Mouse (Mus musculus): ENCODE measurements at regions not wholly inside any gene's neighbourhood (a gene's known extent, or its start where the extent isn't known, plus 50 kb on each side); places are given as distances from the start of the nearest gene placed in this dataset.

DNA sequence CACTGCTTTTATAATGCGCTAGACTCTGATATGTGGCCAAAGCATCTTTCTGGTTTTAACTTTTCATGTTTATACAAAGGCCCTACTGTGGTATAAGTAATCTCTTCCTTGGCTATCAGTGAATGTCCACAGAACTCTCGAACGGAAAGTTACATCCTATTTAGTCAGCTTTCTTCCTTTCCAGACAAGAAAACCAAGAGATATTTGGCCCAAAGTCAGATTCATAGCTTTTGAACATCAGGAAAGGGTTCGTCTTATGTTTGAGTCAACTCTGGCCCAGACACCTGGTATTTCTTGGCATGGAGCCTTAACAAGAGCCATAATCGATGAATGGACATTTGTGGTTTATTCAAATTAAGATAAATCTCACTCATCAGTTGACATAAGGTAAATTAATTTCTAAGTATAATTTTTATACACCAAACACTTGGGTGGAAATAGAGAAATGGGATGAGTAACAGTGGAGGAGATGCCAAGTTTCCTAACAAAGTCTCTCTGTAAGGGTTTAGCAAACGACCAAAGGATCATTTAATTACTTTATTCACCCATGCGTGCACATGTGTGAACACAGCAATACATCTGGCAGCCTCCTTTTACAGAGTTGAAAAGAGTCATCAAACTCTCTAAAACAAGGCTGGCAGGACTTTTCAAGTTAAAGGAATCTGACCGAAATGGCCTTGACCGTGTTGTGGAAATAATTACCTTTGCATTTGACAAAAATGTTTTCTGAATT is 287.2 kb upstream of the Rbms1 start:
- ATAC-seq (replicated peaks; ENCODE audit: poor library complexity, severe bottlenecking): no peak

GRCm38 (mm10) chr2:61247956-61248355 is 285.0 kb upstream of the Rbms1 start:
- no peak for ATAC-seq (replicated peaks; ENCODE audit: poor library complexity, severe bottlenecking)

GRCm38 (mm10) chr2:61247336-61247735 is 284.3 kb upstream of the Rbms1 start:
- no peak for ATAC-seq (replicated peaks; ENCODE audit: poor library complexity, severe bottlenecking)

DNA sequence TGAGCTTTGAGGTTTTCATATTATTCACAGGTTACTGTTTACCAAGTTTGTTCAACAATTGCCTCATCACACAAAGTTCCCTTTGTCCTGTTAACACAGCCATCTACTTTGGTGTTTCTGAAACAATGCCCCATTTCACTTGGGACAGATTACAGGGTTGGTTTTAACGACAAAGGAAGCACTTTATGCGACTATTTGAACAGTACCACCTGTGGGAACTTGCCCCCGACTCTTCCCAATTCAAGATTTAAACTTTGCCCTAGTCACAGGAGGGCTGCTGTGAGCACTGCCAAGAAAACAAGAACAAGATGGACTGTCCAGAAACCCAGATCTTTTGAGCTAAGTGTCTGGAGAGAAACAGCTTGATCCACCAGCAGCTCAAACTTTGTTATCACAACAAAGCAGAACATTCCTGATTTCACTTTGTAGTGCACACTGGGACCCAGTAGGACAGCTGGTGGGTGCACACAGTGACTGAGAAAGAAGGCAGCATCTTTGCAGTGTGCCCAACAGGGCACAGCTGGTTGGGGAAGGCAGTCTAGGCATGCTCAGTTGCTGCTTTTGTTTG is 283.8 kb upstream of the Rbms1 start:
- no peak for ATAC-seq (replicated peaks; ENCODE audit: poor library complexity, severe bottlenecking)

DNA sequence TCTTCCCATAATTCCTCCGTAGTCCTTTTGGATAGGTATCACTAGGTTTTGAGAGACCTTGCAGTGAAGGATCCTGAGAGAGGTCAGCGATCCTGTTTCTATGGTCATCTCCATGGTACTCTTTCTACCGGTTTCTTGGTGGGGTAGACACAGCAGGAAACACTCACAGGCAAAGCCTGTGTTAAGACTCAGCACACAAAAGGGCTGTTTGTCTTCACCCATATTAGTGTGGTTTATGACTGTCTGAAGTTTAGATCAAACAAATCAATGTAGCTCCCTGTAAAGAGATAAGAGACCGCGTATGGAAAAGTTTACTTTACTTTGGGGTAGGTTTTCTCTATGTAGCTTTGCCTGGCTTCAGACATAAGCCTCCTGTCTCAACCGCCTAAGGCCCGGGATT is 282.5 kb upstream of the Rbms1 start:
- ATAC-seq (replicated peaks; ENCODE audit: poor library complexity, severe bottlenecking): no peak

- ATAC-seq (replicated peaks; ENCODE audit: poor library complexity, severe bottlenecking): no peak
Measured at GRCm38 (mm10) chr2:61221676-61222075, 258.7 kb upstream of the Rbms1 start.

GRCm38 (mm10) chr2:61221157-61221556 is 258.2 kb upstream of the Rbms1 start:
- ATAC-seq (replicated peaks; ENCODE audit: poor library complexity, severe bottlenecking): no peak

DNA sequence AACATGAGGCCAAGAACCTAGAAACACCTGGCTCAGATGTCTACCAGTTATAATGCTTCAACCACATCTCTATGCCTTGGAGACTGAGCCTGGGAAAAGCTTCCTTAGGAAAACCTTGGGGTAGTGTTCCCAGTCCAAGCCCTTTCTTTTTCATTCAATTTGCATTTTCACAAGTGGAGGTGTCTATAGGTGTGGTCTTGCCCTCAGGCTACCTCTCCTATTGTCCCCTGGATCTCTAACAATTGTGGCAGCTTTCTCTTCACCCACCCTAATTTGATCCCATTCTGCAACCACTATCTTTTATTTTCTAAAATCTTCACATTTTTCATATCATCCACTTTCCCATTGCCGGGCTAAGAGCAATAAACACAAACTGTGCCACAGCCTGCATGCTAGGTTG is 251.0 kb upstream of the Rbms1 start:
- no peak for ATAC-seq (replicated peaks; ENCODE audit: poor library complexity, severe bottlenecking)

DNA sequence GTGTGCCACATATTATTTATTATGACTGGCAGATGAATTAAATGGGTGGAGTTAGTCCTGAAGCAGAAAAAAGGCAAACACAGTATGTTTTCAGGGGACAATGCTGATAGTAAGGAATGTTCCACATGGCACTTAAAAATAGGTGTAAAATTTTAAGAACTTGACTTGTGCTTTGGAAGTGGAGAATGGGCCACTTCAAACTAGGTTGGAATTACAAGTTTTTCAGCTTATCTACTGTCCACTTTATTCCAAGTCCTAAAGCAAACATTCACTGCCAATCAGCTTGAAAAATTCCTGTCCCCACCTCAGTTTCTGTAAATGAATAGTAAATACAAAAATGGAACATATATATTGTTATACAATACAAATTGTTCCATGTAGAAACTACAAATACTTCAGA is 238.4 kb upstream of the Rbms1 start:
- ATAC-seq (replicated peaks; ENCODE audit: poor library complexity, severe bottlenecking): no peak

DNA sequence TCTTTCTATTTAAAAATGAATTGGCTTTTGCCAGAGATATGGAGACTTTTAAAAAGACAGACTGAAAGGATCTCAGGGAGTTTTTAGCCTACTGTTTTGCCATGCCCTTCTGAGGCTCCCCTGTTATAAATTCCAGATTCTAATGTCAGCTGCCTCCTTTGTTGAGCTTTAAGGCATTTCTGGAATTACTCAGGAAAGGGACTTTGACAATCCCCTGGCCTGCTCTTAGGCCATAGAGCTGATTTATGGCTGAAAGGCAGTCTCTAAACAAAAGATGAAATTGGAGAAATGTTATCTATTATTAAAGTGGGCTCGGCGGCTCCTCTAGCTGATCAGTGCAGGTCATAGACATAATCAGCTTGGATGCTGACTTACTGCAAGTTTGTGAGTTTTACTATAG is 231.0 kb upstream of the Rbms1 start:
- no peak for ATAC-seq (replicated peaks; ENCODE audit: poor library complexity, severe bottlenecking)

- ATAC-seq (replicated peaks; ENCODE audit: poor library complexity, severe bottlenecking): no peak
Measured at GRCm38 (mm10) chr2:61182424-61182979, 219.5 kb upstream of the Rbms1 start.

DNA sequence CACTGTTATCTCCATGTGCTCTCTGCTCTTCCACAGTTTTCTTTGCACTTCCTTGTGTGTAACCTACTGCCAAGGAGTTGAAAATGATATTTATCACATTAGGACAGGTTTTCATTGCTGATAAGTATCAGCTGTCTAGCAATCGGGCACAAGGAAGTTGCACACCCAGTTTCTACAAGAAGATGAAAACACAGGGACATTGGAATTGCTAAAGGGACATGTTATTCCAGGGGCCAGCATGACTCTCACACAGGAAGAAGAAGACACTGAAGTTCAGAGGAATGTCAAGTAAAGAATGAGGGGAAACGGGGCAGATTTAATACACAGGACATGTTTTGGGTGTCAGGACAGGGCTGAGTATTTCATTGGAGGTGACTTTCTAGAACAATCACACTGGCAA is 214.8 kb upstream of the Rbms1 start:
- no peak for ATAC-seq (replicated peaks; ENCODE audit: poor library complexity, severe bottlenecking)

- ATAC-seq (replicated peaks; ENCODE audit: poor library complexity, severe bottlenecking): no peak
Measured at GRCm38 (mm10) chr2:61176807-61177206, 213.8 kb upstream of the Rbms1 start.

DNA sequence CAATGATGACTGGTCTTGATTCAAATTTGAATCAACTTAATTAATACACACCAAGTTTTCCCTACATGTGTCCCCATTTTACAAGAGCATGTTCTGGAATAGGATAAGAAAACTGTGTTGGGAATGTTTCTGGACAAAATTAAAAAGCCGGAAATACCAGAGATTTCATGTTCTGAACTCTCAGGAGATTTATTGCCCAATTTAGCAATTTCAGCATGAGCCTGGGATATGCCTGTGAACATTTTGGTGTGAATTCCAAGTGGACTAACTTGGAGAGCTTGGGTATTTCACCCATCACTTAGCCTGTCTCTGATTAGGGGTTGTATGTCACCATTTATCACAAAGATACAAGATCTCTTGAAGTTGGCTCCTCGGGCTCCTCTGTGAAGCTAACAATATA is 210.6 kb upstream of the Rbms1 start:
- ATAC-seq (replicated peaks; ENCODE audit: poor library complexity, severe bottlenecking): no peak

GRCm38 (mm10) chr2:61161336-61161735 is 198.3 kb upstream of the Rbms1 start:
- no peak for ATAC-seq (replicated peaks; ENCODE audit: poor library complexity, severe bottlenecking)

- ATAC-seq (replicated peaks; ENCODE audit: poor library complexity, severe bottlenecking): no peak
Measured at GRCm38 (mm10) chr2:61159761-61160160, 196.8 kb upstream of the Rbms1 start.

DNA sequence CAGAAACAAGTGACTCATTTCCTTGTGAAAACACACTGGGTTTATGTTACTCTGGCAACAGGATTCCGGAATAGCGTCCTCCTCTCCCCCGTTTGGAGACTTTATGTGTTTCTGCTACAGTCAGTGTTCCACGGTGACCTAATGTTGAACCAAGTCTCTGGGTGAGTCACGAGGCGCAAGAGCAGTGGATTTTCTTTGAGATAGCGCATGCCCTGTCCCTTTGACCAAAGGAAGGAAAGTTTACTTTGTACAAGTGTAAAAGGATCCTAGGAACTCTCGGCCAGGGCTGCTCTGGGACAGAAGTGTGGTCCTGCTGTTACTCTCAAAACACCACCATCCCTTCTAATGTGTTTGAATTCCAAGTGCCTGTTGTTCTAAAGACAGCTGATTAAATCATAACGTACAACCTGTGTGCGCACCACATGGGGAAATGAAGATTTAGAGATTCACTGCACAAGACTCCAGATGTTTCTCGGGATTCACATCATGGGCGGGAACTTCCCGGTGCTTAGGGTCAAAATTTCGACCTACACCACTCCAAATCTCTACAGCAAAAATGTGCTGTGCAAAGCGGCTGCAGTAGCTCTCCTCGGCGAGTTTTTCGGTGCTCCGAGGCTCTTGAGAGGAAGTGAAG is 176.1 kb upstream of the Rbms1 start:
- peak; percentile 33 for ATAC-seq (replicated peaks; ENCODE audit: poor library complexity, severe bottlenecking)

DNA sequence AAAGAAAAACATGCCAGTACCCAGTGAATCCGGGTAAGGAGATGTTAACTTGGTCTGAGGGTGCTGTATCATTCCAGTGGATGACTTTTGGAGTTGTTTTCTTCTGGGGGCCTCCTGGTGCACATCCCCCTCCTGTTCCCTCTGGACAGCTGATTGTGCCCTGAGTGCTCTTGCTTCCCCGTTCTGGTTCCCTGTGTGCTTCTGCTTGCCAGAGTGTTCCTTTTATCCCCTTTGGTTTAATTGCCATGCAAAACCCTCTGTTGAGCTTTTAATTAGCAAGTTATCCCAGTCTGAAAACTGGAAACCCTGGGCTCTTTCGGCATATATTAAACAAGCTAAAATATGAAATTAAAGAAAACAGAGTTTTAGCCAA is 175.6 kb upstream of the Rbms1 start:
- no peak for ATAC-seq (replicated peaks; ENCODE audit: poor library complexity, severe bottlenecking)

DNA sequence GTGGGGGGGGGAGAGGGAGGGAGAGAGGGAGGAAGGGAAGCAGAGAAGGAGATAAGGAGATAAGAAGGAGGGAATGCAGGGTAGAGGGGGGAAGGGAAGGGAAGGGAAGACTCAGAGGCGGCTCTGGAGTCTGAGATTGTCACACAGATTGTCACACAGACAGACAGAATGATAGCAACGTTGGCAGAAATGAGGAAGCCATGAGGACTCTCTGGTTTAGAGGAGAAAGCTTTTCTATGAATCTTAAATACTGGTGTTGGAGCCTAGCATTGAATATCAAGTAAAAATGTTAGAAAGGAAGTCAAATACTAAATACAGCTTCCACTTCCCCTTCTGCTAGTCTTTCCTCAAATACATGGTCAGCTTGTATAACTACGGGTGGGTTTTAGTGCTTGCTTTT is 174.4 kb upstream of the Rbms1 start:
- peak; percentile 66 for ATAC-seq (replicated peaks; ENCODE audit: poor library complexity, severe bottlenecking)

DNA sequence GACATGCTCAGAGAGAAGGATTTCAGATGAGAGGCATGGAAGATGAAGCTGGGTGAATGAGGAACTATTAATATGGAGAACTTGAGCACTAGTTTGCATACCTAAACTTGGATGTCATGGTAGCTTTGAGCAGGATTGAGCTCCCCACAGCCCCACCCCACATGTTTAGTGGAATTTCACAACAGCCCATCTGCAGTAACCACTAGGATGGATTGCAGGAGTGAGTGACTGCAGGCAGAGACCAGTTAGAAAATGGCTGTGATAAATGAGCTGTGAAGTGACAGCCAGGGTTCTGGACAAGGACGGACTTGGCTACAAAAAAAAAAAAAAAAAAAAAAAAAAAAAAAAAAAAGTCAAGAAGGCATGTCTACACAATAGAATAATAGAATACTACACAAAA is 173.9 kb upstream of the Rbms1 start:
- ATAC-seq (replicated peaks; ENCODE audit: poor library complexity, severe bottlenecking): peak; percentile 90

DNA sequence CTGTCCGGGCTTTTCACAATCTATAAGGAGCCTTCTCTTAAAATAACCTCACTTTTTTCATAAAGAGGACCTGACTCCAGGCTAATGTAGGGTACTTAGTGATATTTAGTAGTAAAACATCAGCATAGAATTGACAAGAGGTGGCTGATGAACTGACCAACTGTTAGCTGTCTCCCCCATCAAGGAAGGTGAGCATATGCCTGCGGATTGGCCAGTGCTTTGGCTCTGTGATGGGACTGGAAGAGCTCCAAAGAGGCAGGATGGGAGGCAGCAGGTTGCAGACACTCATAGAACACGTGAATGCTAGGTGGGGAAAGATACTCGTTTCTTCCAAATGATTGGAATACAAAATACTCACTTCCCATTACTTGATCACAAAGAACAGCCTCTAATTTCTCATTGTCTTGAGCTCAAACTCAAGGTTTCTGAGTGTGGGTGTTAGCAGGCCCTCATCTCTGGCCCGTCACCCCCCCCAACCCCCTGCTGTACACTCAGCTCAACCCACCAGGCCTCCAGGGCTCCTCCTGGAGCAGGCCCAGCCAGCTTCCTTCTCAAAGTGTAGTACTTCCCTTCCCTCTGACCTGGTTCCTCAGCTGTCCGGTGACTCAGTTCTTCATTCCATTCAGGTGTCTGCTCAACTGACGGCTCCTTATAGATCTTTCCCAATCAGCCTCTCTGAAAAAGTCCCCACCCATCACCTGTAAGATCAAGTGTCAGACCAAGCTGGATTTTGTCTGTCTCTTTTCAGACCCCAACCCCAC is 160.2 kb upstream of the Rbms1 start:
- ATAC-seq (replicated peaks; ENCODE audit: poor library complexity, severe bottlenecking): 0 out of 2 replicates have a peak, but pooled peaks have one; percentile 22

Data from granulocyte monocyte progenitor cell, adult 5-6 weeks (primary cell).